Mouse (Mus musculus): Measurements from ENCODE around the gene Rrp15. TPM values are rescaled to one million over a fixed set of nuclear protein-coding genes. Genes with fewer than 3 reads are reported as not detected.
"Not testable (repeated sequence)": the region's sequence is repeated elsewhere in the genome, so short reads cannot be mapped to it uniquely, and the experiment has no call there.

Rrp15 gene
- polyA plus RNA-seq, 1 experiment from 2014 or later, result 62.9 TPM

DNA sequence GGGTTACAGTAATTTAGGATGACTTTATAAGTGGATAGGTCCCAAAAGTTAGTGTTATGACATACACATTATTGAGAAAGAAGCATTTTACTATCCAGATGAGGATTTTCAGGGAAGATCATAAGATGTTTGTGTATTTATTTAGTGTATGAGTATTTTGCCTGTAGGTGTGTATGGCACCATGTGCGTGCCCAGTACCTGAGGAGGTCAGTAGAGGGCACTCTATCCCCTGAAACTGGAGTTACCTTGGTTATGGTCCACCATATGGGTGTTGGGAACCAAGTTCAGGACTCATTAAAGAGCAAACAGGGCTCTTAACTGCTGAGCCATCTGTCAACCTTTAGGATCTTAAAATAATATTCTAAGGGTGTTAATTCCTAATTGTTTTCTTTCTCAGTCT is 19.2 kb upstream of the Rrp15 start:
- H3K27me3 ChIP-seq (ENCODE audit: control insufficient read depth, insufficient read depth, low read length), result no peaks in the 10 kb centered on the region
- 75% methylated on average over 1 of the region's 1 CpGs for WGBS
- H3K9ac ChIP-seq (replicated peaks; ENCODE audit: low read depth, low read length), result no peak overlapping the region
- H3K4me1 ChIP-seq (ENCODE audit: control insufficient read depth, insufficient read depth, low read length), result no peaks in the 10 kb centered on the region
- no peak overlapping the region for H3K27ac ChIP-seq (ENCODE audit: low read length)
- H3K4me2 ChIP-seq (replicated peaks; ENCODE audit: low read depth, low read length), result no peak overlapping the region
- H3K36me3 ChIP-seq (ENCODE audit: control insufficient read depth, insufficient read depth, low read length), result no peaks in the 10 kb centered on the region
- no peaks in the 10 kb centered on the region for H3K9me3 ChIP-seq (ENCODE audit: control insufficient read depth, low read depth, low read length)
- no peak overlapping the region for H3K4me3 ChIP-seq (ENCODE audit: low read depth, low read length)
- no peak for ATAC-seq (ENCODE audit: insufficient number of reproducible peaks, insufficient read depth, low FRiP score, low read depth)

DNA sequence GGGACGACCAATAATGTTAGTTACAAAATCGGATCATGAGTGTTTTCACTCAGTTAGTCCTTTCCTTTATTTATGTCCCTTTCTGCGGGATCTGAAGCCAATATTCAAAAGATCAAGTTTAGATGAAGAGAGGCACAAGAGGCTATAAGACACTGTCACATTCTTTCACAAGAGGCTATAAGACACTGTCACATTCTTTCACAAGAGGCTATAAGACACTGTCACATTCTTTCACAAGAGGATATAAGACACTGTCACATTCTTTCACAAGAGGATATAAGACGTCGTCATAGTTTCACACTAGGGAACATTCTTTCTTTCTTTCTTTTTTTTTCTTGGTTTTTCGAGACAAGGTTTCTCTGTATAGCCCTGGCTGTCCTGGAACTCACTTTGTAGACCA is 14.3 kb upstream of the Rrp15 start:
- H3K9ac ChIP-seq (replicated peaks; ENCODE audit: low read depth, low read length); H3K27ac ChIP-seq (ENCODE audit: low read length); H3K36me3 ChIP-seq (ENCODE audit: control insufficient read depth, insufficient read depth, low read length); ATAC-seq (ENCODE audit: insufficient number of reproducible peaks, insufficient read depth, low FRiP score, low read depth); H3K4me2 ChIP-seq (replicated peaks; ENCODE audit: low read depth, low read length); H3K4me3 ChIP-seq (ENCODE audit: low read depth, low read length); H3K27me3 ChIP-seq (ENCODE audit: control insufficient read depth, insufficient read depth, low read length); H3K9me3 ChIP-seq (ENCODE audit: control insufficient read depth, low read depth, low read length); H3K4me1 ChIP-seq (ENCODE audit: control insufficient read depth, insufficient read depth, low read length): not testable (repeated sequence)
- 69% methylated on average over 6 of the region's 6 CpGs for WGBS

DNA sequence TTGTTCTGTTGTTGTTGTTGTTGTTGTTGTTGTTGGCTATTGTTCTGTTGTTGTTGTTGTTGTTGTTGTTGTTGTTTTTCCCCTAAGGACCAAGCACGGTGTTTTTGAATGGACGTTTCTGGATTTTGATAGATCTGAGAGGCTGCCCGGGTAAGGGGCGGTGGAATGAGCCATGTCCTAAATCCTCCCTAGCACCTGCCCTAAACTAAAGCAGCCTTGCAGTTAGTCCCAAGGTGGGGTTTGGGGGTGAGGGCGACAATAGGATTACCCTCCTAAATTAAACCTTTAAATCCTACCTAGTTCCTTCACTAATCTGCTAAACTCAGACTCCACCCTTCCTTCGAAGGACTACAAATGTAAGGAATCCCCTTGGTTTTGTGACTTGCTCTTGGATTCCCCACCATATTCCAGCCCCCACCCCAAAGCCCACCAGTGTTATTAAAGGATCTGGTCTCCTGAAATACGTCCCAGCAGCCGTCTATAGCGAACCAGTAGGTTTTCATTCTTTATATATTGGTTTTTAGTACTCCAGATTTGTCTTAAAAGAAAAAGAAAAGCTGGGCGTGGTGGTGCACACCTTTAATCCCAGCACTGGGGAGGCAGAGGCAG is 621 bp upstream of the Rrp15 start:
- no peaks in the 10 kb centered on the region for H3K9me3 ChIP-seq (ENCODE audit: control insufficient read depth, low read depth, low read length)
- WGBS, result 31% methylated on average over 10 of the region's 10 CpGs
- peak overlapping the region; percentile 64 for H3K4me3 ChIP-seq (ENCODE audit: low read depth, low read length)
- H3K4me1 ChIP-seq (ENCODE audit: control insufficient read depth, insufficient read depth, low read length), result peaks cover 12% of the 10 kb centered on the region; the same call in 1 of the 2 replicates
- H3K27me3 ChIP-seq (ENCODE audit: control insufficient read depth, insufficient read depth, low read length), result no peaks in the 10 kb centered on the region
- no peaks in the 10 kb centered on the region for H3K36me3 ChIP-seq (ENCODE audit: control insufficient read depth, insufficient read depth, low read length)
- H3K9ac ChIP-seq (replicated peaks; ENCODE audit: low read depth, low read length), result peak overlapping the region; percentile 57
- ATAC-seq (ENCODE audit: insufficient number of reproducible peaks, insufficient read depth, low FRiP score, low read depth), result peak; percentile 51; the same call in 1 of the 2 replicates
- H3K27ac ChIP-seq (ENCODE audit: low read length), result peak overlapping the region; percentile 6; the same call in 1 of the 2 replicates
- H3K4me2 ChIP-seq (replicated peaks; ENCODE audit: low read depth, low read length), result peak overlapping the region; percentile 50

DNA sequence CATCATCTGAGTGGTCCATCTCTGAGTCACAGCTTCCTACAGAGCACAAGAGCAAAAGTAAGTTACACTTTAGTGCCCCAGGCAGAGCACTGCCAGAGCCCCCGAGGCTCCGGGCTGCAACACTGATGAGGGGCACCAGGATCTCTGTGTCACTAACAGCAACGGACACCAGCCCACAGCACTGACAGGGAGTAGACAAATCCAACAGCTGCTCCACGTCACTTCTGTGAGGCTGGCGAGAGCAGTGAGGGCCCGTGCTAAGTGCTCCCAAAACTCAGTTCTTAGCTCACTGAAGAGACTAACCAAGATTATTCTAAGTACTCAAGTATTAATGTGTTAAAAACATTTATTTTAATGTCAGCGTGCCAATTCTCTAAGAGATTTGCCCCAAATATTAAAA is 9.3 kb downstream of the Rrp15 start:
- 47% methylated on average over 7 of the region's 7 CpGs for WGBS
- ATAC-seq (ENCODE audit: insufficient number of reproducible peaks, insufficient read depth, low FRiP score, low read depth), result no peak

DNA sequence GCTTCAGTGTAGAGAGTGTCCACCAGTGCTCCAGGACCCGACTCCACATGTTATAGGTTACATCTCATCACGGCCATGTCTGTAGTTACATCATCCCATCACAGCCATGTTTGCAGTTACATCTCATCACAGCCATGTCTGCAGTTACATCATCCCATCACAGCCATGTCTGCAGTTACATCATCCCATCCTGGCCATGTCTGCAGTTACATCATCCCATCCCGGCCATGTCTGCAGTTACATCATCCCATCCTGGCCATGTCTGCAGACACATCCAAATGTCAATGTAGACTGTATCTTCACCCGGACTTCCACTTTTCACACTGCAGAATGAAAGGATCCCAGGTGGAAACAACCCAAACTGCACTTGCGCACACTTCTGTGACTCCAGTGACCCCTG is 13.6 kb downstream of the Rrp15 start:
- no peaks in the 10 kb centered on the region for H3K27me3 ChIP-seq (ENCODE audit: control insufficient read depth, insufficient read depth, low read length)
- 89% methylated on average over 5 of the region's 5 CpGs for WGBS
- H3K4me3 ChIP-seq (ENCODE audit: low read depth, low read length), result no peak overlapping the region
- no peak overlapping the region for H3K27ac ChIP-seq (ENCODE audit: low read length)
- no peaks in the 10 kb centered on the region for H3K4me1 ChIP-seq (ENCODE audit: control insufficient read depth, insufficient read depth, low read length)
- H3K36me3 ChIP-seq (ENCODE audit: control insufficient read depth, insufficient read depth, low read length), result peaks cover 24% of the 10 kb centered on the region
- ATAC-seq (ENCODE audit: insufficient number of reproducible peaks, insufficient read depth, low FRiP score, low read depth), result no peak
- no peaks in the 10 kb centered on the region for H3K9me3 ChIP-seq (ENCODE audit: control insufficient read depth, low read depth, low read length)
- no peak overlapping the region for H3K9ac ChIP-seq (replicated peaks; ENCODE audit: low read depth, low read length)
- H3K4me2 ChIP-seq (replicated peaks; ENCODE audit: low read depth, low read length), result no peak overlapping the region

More for the DNA sequence above, 9.3 kb downstream of the Rrp15 start:
- Histone ChIP-seq H3K9me3 (ENCODE audit: control insufficient read depth, low read depth, low read length) (no peaks in the 10 kb centered on the region), H3K4me2 (replicated peaks; ENCODE audit: low read depth, low read length) (no peak overlapping the region), H3K4me1 (ENCODE audit: control insufficient read depth, insufficient read depth, low read length) (no peaks in the 10 kb centered on the region), H3K27ac (ENCODE audit: low read length) (no peak overlapping the region), H3K36me3 (ENCODE audit: control insufficient read depth, insufficient read depth, low read length) (peaks cover 24% of the 10 kb centered on the region), H3K27me3 (ENCODE audit: control insufficient read depth, insufficient read depth, low read length) (no peaks in the 10 kb centered on the region), H3K9ac (replicated peaks; ENCODE audit: low read depth, low read length) (no peak overlapping the region), H3K4me3 (ENCODE audit: low read depth, low read length) (no peak overlapping the region)

DNA sequence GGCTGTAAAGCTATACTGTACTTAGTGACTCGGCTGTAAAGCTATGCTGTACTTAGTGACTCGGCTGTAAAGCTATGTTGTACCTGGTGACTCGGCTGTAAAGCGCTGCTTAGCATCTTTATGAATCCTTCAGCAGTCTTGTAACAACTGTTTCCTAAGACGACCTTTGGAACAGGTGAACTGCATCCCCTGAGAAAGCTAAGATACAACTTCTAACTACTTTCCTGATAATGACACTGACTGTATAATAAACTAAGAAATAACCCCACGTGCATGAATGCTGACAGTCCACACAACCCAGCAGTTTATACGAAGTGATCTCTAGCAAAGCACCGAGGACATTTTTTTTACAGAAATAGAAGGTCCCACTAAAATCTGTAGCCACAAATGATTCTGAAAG is 16.1 kb downstream of the Rrp15 start:
- no peaks in the 10 kb centered on the region for H3K9me3 ChIP-seq (ENCODE audit: control insufficient read depth, low read depth, low read length)
- H3K27ac ChIP-seq (ENCODE audit: low read length), result no peak overlapping the region
- no peaks in the 10 kb centered on the region for H3K4me1 ChIP-seq (ENCODE audit: control insufficient read depth, insufficient read depth, low read length)
- no peaks in the 10 kb centered on the region for H3K27me3 ChIP-seq (ENCODE audit: control insufficient read depth, insufficient read depth, low read length)
- H3K9ac ChIP-seq (replicated peaks; ENCODE audit: low read depth, low read length), result no peak overlapping the region
- ATAC-seq (ENCODE audit: insufficient number of reproducible peaks, insufficient read depth, low FRiP score, low read depth), result no peak
- H3K4me3 ChIP-seq (ENCODE audit: low read depth, low read length), result no peak overlapping the region
- WGBS, result 93% methylated on average over 8 of the region's 8 CpGs
- H3K36me3 ChIP-seq (ENCODE audit: control insufficient read depth, insufficient read depth, low read length), result peaks cover 24% of the 10 kb centered on the region
- no peak overlapping the region for H3K4me2 ChIP-seq (replicated peaks; ENCODE audit: low read depth, low read length)

DNA sequence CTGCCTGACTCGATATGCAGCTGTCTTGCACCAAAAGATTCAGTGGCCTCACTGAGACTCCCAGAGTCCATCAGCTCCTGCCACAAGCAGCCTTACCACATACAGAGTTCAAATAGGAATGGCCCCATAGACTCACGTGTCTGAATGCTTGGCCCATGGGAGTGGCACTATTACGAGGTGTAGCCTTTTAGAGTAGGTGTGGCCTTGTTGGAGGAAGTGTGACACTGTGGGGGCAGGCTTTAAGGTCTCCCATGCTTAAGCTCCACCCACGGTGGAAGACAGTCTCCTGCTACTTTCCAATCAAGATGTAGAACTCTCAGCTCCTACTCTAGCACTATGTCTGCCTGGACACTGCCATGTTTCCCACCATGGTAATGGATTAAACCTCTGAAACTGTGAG is 20.4 kb downstream of the Rrp15 start:
- H3K4me1 ChIP-seq (ENCODE audit: control insufficient read depth, insufficient read depth, low read length), result no peaks in the 10 kb centered on the region
- no peak overlapping the region for H3K4me2 ChIP-seq (replicated peaks; ENCODE audit: low read depth, low read length)
- H3K9me3 ChIP-seq (ENCODE audit: control insufficient read depth, low read depth, low read length), result no peaks in the 10 kb centered on the region
- no peak overlapping the region for H3K27ac ChIP-seq (ENCODE audit: low read length)
- H3K9ac ChIP-seq (replicated peaks; ENCODE audit: low read depth, low read length), result no peak overlapping the region
- H3K36me3 ChIP-seq (ENCODE audit: control insufficient read depth, insufficient read depth, low read length), result no peaks in the 10 kb centered on the region
- no peaks in the 10 kb centered on the region for H3K27me3 ChIP-seq (ENCODE audit: control insufficient read depth, insufficient read depth, low read length)
- 70% methylated on average over 4 of the region's 4 CpGs for WGBS
- ATAC-seq (ENCODE audit: insufficient number of reproducible peaks, insufficient read depth, low FRiP score, low read depth), result no peak
- H3K4me3 ChIP-seq (ENCODE audit: low read depth, low read length), result no peak overlapping the region

DNA sequence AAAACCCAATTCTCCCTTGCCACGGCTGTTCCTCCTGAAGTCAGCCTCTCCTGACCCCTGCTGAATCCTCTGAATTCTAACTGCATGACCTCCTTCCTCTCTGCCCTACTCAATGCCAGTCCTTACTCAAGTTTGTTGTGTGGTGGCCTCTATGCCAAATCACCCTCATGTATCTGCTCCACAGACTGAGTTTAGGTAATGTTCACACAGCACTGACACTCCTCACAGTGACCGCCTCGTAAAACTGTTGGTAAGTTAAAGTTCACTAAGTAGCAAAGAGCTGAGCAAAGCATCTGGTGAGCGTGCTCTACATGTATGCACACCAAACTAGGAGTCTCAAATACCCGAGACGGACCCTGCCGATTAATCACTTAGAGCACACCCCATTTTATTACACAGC is 23.0 kb downstream of the Rrp15 start:
- Histone ChIP-seq H3K27me3 (ENCODE audit: control insufficient read depth, insufficient read depth, low read length) (no peaks in the 10 kb centered on the region), H3K36me3 (ENCODE audit: control insufficient read depth, insufficient read depth, low read length) (peaks cover 2% of the 10 kb centered on the region; the same call in 1 of the 2 replicates), H3K4me3 (ENCODE audit: low read depth, low read length) (no peak overlapping the region), H3K4me1 (ENCODE audit: control insufficient read depth, insufficient read depth, low read length) (no peaks in the 10 kb centered on the region), H3K9me3 (ENCODE audit: control insufficient read depth, low read depth, low read length) (no peaks in the 10 kb centered on the region), H3K9ac (replicated peaks; ENCODE audit: low read depth, low read length) (no peak overlapping the region), H3K27ac (ENCODE audit: low read length) (no peak overlapping the region), H3K4me2 (replicated peaks; ENCODE audit: low read depth, low read length) (no peak overlapping the region)
- 80% methylated on average over 7 of the region's 7 CpGs for WGBS
- no peak for ATAC-seq (ENCODE audit: insufficient number of reproducible peaks, insufficient read depth, low FRiP score, low read depth)

DNA sequence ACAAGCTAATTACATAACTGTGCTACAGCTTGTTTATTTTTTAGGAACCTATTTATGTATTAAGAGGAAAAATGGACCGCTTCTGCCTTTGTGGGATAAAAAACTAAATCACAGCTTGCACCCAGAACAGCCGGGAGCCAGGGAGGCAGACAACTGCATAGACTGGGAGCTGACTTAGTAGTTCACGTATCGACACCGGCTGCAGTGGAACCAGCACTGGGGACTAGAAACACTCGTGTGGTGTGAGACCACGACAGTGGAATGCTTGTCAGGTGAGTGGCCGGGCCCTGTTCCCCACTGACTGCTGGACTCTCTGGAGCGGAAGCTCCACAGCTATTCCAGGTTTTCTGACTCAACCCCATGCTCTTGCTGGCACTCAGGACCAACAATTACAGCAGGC is 26.9 kb downstream of the Rrp15 start:
- Histone ChIP-seq H3K4me3 (ENCODE audit: low read depth, low read length) (no peak overlapping the region), H3K4me2 (replicated peaks; ENCODE audit: low read depth, low read length) (no peak overlapping the region), H3K36me3 (ENCODE audit: control insufficient read depth, insufficient read depth, low read length) (peaks cover 17% of the 10 kb centered on the region), H3K27ac (ENCODE audit: low read length) (no peak overlapping the region), H3K27me3 (ENCODE audit: control insufficient read depth, insufficient read depth, low read length) (no peaks in the 10 kb centered on the region), H3K4me1 (ENCODE audit: control insufficient read depth, insufficient read depth, low read length) (no peaks in the 10 kb centered on the region), H3K9me3 (ENCODE audit: control insufficient read depth, low read depth, low read length) (no peaks in the 10 kb centered on the region), H3K9ac (replicated peaks; ENCODE audit: low read depth, low read length) (no peak overlapping the region)
- ATAC-seq (ENCODE audit: insufficient number of reproducible peaks, insufficient read depth, low FRiP score, low read depth), result no peak
- WGBS, result 85% methylated on average over 9 of the region's 9 CpGs

Measured in stomach, embryonic 14.5 days (tissue).